Mouse (Mus musculus): ENCODE data around the gene Ints3. TPM values are rescaled to one million over a fixed set of nuclear protein-coding genes. Genes with fewer than 3 reads are reported as not detected.
A peak's percentile ranks its signal among the peaks of the same experiment; 100 is the strongest.

Ints3 gene
- polyA plus RNA-seq (2016; fragmentation: Nextera tagmentation; extraction: Ambion mirVana): 40.5 and 44.3 TPM in 2 replicates

DNA sequence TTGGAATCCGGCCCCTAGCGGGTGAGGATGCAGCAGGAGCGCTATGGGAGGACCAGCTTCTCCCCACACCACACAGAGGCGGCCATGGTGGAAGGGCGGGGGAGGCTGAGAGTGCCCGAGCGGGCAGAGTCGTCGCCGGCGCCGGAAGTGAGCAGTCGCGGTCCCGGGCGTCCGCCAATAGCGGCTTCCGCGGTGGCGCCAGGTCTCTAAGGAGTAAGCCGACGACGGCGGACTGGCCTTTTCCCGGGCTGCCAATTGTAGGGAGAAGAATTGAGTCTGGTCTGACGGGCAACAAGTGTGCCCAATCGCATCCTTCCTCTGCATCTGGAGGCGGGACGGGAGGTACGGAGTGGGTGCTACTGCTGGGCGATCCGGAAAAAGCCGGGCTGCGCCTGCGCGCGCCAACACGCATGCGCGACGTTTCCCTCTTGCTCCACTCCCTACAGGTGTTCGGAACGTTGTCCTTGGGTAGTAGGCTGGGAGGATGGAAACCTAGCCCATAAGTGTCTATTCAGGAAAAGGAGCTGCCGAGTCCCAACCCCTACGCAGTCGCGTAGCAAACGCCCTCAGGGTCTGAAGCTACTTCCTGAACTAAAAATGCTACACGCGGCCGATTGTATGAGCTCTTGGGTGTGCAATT lies at the start of gene Ints3:
Ints3 (minus strand) TSS at position 242 of the 640 bp plus-strand sequence.
- Histone ChIP-seq H3K4me2 (replicated peaks) (peak within 1 kb of the TSS; percentile 96), H3K4me3 (peak within 1 kb of the TSS; percentile 66), H3K27me3 (no peaks in the 10 kb centered on the region), H3K36me3 (no peaks in the 10 kb centered on the region), H3K4me1 (peaks cover 27% of the 10 kb centered on the region), H3K9ac (peak within 1 kb of the TSS; percentile 86), H3K27ac (peak within 1 kb of the TSS; percentile 94), H3K9me3 (replicated peaks) (no peaks in the 10 kb centered on the region)
- ATAC-seq (ENCODE audit: low FRiP score): peak; percentile 100
- 1% methylated on average over 52 of the region's 52 CpGs for WGBS

DNA sequence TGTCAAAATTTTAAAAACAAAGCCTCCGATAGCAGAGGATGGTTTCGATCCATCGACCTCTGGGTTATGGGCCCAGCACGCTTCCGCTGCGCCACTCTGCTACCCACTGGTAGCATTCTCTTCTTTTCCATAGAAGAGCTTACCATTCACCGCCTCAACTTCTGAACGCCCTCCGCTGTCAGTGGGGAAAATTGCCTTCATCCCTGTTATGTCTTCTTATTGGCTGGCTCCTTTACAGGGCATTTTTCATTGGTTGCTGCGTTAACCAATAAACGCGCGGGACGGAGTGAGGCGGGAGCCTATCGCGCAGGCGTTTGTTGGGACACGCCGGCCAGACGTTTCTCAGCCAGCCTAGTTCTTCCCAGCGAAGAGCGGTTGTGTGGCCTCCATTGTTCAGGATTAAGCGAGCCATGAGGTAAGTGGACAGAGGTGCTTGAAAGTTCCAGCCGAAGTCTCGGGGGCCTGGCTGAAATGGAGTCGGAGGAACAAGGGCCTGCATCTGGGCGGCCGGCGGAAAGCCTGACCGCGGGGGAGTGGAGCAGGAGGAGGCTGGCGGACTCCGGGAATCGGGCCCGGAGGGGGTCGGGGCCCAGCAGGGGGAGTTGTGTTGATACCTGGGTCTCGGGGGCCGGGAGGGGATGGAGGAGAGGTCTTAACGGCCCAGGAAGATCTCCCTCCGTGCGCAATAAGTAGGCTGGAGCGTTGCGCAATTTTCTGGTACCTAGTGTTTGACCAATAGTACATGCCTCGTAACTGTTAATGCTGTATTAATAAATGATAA lies 42.6 kb upstream of the Ints3 start, which contains the start of gene Ilf2:
Ilf2 (plus strand) TSS at position 296 of the 781 bp plus-strand sequence.
- H3K9ac ChIP-seq: peak within 1 kb of the TSS; percentile 86
- H3K4me1 ChIP-seq: peaks cover 7% of the 10 kb centered on the region
- peak within 1 kb of the TSS; percentile 84 for H3K4me2 ChIP-seq (replicated peaks)
- peaks cover 32% of the 10 kb centered on the region for H3K36me3 ChIP-seq
- H3K27ac ChIP-seq: peak within 1 kb of the TSS; percentile 89
- no peaks in the 10 kb centered on the region for H3K27me3 ChIP-seq
- no peaks in the 10 kb centered on the region for H3K9me3 ChIP-seq (replicated peaks)
- peak; percentile 99 for ATAC-seq (ENCODE audit: low FRiP score)
- under 1% methylated on average over 45 of the region's 45 CpGs for WGBS
- H3K4me3 ChIP-seq: peak within 1 kb of the TSS; percentile 73

DNA sequence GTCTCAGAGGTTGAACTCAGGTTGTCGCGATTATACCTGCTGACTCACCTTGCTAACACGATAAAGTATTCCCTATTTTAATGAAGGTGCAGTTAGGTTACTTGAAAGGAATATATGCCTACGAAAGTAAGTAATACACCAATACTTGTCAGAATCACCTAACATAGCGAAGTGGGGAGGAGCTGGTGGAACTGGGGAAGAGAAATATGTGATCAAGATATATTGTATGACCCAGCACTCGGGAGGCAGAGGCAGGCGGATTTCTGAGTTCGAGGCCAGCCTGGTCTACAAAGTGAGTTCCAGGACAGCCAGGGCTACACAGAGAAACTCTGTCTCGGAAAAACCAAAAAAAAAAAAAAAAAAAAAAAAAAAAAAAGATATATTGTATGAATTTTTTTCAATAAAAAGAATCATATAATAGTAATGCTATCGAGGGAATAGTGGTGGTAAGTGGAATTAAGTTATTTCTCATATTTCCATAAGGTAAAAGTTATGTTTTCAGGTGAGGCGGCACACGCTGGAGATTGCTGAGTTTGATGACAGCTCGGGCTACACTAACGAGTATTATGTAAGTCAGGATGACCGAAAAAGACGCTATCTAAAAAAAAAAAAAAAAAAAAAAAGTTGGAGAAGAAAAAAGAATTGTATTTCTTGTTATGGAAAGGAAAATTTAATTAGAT lies 41.9 kb upstream of the Ints3 start:
- no peak overlapping the region for H3K4me2 ChIP-seq (replicated peaks)
- peaks cover 7% of the 10 kb centered on the region for H3K4me1 ChIP-seq
- H3K27me3 ChIP-seq: no peaks in the 10 kb centered on the region
- H3K9me3 ChIP-seq (replicated peaks): no peaks in the 10 kb centered on the region
- H3K27ac ChIP-seq: no peak overlapping the region
- ATAC-seq (ENCODE audit: low FRiP score): peak; percentile 35
- peaks cover 25% of the 10 kb centered on the region for H3K36me3 ChIP-seq
- peak overlapping the region; percentile 17; the same call in 1 of the 2 replicates for H3K4me3 ChIP-seq
- H3K9ac ChIP-seq: no peak overlapping the region
- 44% methylated on average over 16 of the region's 16 CpGs for WGBS

DNA sequence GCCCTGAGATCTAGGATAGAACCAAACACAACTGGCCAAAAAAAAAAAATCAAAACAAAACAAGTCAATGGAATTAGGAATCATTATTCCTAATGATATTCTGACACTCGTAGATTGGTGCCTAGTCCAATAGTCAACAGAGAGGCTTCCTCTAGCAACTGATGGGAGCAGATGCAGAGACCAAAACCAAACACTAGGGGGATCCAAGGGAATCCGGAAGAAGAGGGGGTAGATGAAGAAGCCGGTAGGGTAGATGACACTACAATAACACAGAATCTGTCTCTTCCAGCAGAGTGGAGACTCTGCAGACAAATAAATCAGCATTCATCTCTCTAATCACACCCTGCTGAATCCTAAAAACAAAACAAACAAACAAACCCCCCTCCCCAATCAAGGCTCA lies 38.8 kb upstream of the Ints3 start:
- Histone ChIP-seq H3K36me3 (no peaks in the 10 kb centered on the region), H3K27ac (no peak overlapping the region), H3K4me3 (no peak overlapping the region), H3K4me1 (peaks cover 5% of the 10 kb centered on the region), H3K9me3 (replicated peaks) (no peaks in the 10 kb centered on the region), H3K9ac (no peak overlapping the region), H3K27me3 (no peaks in the 10 kb centered on the region), H3K4me2 (replicated peaks) (no peak overlapping the region)
- 31% methylated on average over 3 of the region's 3 CpGs for WGBS
- ATAC-seq (ENCODE audit: low FRiP score): no peak

DNA sequence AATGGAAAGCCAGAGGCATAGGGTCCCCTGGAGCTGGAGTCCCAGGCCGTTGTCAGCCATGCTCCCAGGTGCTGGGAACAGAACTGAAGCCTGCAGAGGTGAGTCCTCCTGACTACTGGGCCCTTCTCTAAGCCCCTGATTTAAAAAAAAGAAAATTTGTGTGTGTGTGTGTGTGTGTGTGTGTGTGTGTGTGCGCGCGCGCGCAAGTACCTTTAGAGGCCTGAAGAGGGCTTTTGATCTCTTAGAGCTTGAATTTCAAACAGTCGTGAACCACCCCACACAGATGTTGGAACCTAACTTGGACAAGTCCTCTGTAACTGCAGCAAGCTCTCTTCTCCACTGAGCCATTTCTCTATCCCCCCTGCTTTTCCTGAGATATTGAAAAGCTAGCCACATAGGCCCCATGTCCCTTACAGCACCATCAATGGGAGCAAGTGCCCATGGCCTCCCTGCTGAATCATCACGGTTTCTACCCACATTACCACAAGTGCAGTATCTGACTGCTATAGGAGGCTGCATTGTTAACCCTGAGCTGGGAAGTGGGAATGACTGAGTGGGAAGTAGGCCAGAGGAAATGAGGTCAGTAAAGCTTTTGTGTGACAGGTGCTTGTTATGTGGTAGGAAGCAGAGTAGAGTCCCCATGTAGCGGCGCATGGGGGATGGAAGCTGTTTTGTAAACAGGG lies 34.3 kb upstream of the Ints3 start:
- WGBS: 94% methylated on average over 10 of the region's 10 CpGs
- Histone ChIP-seq H3K9me3 (replicated peaks) (no peaks in the 10 kb centered on the region), H3K4me3 (no peak overlapping the region), H3K27ac (no peak overlapping the region), H3K27me3 (peaks cover 36% of the 10 kb centered on the region), H3K36me3 (no peaks in the 10 kb centered on the region), H3K9ac (no peak overlapping the region), H3K4me1 (peaks cover 12% of the 10 kb centered on the region), H3K4me2 (replicated peaks) (no peak overlapping the region)
- ATAC-seq (ENCODE audit: low FRiP score): no peak

DNA sequence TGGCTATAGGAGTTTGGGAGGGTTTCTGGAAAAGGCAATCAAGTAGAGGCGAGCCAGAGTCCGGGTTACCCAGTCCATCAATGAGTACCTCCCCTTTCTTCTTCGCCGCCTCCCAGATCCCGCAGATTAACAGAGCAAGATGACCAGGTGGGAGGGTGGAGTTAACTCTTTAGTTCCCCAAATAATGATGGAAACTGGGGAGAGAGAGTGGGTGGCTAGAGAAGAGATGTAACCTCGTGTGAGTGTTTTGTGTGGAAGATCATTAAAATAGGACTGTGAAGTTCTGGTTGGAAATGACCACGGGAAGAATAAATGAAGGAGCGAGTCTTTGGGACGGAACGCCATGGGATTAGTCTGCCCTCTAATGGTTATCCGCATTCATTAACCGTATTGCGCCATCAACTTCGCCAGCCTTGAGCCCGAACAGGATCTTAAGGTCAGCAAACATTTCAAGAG lies 32.9 kb upstream of the Ints3 start:
- H3K9me3 ChIP-seq (replicated peaks): no peaks in the 10 kb centered on the region
- H3K4me3 ChIP-seq: peak overlapping the region; percentile 48
- H3K27me3 ChIP-seq: peaks cover 49% of the 10 kb centered on the region
- H3K9ac ChIP-seq: peak overlapping the region; percentile 51
- WGBS: under 1% methylated on average over 15 of the region's 15 CpGs
- H3K36me3 ChIP-seq: no peaks in the 10 kb centered on the region
- H3K4me1 ChIP-seq: peaks cover 12% of the 10 kb centered on the region
- H3K27ac ChIP-seq: no peak overlapping the region
- H3K4me2 ChIP-seq (replicated peaks): peak overlapping the region; percentile 90
- ATAC-seq (ENCODE audit: low FRiP score): peak; percentile 55

DNA sequence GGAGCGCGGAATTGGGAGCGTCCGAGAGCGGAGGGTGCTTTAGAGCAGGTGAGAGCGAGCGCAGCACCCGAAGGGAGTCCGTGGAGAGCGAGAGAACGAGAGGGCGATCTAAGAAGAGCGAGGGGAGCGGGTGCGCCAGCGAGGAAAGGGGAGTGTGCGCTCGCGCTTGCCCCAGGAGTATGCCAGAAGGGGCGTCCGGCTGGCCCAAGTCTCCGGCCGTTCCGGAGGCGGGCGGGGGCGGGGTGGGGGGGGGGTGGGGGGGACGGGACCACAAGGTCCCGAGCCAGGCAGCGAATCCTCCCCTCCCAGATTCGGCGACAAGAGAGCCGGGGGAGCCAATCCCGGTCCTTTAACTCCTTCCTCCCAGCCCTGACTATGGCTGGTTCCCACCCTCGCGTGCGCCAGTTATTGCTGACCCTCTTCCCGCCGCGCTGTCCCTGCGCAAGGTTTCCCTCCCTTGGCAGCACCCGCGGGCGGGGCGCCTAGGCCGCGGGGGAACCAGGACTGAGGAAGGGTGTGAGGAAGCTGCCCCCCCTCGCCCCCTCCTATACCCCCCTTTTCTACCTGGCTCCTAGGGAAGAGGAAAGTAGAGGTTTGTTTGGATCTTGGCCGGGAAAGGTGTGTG lies 32.4 kb upstream of the Ints3 start, which contains the start of gene Npr1:
Npr1 (minus strand) TSS at position 181 of the 625 bp plus-strand sequence.
- peak; percentile 71 for ATAC-seq (ENCODE audit: low FRiP score)
- no peaks in the 10 kb centered on the region for H3K36me3 ChIP-seq
- peak within 1 kb of the TSS; percentile 51 for H3K9ac ChIP-seq
- peaks cover 54% of the 10 kb centered on the region for H3K27me3 ChIP-seq
- peaks cover 12% of the 10 kb centered on the region for H3K4me1 ChIP-seq
- peak within 1 kb of the TSS; percentile 90 for H3K4me2 ChIP-seq (replicated peaks)
- no peak within 1 kb of the TSS for H3K27ac ChIP-seq
- no peaks in the 10 kb centered on the region for H3K9me3 ChIP-seq (replicated peaks)
- WGBS: under 1% methylated on average over 35 of the region's 49 CpGs
- H3K4me3 ChIP-seq: peak within 1 kb of the TSS; percentile 48

DNA sequence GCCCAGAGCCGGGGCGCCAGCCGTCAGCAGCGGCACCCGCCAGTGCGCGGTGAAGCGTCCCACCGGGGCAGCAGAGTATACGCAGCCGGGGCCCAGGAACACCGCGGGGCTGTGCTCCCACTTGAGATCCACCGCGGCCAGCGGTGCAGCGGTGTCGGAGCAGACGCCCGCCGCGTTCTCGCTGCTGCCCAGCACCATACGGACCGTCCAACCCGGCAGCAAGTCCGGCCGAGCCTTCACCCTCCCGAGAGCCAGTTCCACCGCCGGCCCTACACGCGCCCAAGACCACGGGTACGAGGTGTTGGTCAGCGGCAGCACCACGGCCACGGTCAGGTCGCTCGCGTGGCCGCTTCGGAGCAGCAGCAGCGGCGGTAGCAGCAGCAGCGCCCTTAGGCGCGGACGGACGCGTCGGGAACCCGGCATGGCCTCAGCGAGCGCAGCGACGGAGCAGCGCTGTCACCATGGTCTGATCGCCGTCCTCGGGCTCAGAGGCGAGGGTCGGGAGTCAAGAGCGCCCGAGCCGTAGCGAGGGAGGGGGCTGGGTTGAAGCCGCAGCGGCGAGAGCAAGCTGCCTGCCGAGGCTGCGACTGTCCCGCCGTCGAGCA lies 31.8 kb upstream of the Ints3 start:
- H3K4me3 ChIP-seq: peak overlapping the region; percentile 48
- peak; percentile 50 for ATAC-seq (ENCODE audit: low FRiP score)
- peak overlapping the region; percentile 90 for H3K4me2 ChIP-seq (replicated peaks)
- peaks cover 56% of the 10 kb centered on the region for H3K27me3 ChIP-seq
- no peaks in the 10 kb centered on the region for H3K9me3 ChIP-seq (replicated peaks)
- H3K9ac ChIP-seq: peak overlapping the region; percentile 51
- H3K4me1 ChIP-seq: peaks cover 12% of the 10 kb centered on the region
- H3K36me3 ChIP-seq: no peaks in the 10 kb centered on the region
- WGBS: 2% methylated on average over 74 of the region's 75 CpGs
- H3K27ac ChIP-seq: no peak overlapping the region

DNA sequence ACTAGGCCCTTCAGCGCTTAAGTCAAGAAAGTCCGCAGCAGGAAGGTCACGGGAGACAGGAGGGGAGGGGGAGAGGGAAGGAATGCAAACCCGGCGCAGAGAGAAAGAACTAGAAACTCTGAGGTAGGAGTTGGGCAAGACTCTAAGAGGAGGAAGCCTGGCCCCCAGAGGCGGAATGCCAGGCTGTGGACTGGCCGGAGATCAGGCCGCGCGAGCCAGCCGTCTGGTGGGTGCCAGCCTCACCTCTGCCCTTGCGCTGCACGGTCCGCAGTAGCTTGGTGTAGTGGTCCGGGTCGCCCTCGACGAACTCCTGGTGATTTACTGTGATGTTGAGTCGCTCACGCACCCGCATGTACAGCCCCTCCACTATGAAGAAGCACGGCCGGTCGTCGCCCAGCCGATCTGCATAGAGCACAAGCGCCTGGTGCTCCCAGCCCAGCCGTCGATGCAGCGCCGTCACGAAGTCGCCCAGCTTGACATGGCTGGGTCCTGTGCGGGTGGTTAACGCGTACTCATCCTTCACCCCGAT lies 31.2 kb upstream of the Ints3 start:
- Histone ChIP-seq H3K4me1 (peaks cover 12% of the 10 kb centered on the region), H3K4me2 (replicated peaks) (peak overlapping the region; percentile 90), H3K27ac (no peak overlapping the region), H3K4me3 (peak overlapping the region; percentile 48), H3K36me3 (no peaks in the 10 kb centered on the region), H3K9me3 (replicated peaks) (no peaks in the 10 kb centered on the region), H3K9ac (no peak overlapping the region), H3K27me3 (peaks cover 56% of the 10 kb centered on the region)
- no peak; the same call in 1 of the 2 replicates for ATAC-seq (ENCODE audit: low FRiP score)
- 9% methylated on average over 37 of the region's 37 CpGs for WGBS

DNA sequence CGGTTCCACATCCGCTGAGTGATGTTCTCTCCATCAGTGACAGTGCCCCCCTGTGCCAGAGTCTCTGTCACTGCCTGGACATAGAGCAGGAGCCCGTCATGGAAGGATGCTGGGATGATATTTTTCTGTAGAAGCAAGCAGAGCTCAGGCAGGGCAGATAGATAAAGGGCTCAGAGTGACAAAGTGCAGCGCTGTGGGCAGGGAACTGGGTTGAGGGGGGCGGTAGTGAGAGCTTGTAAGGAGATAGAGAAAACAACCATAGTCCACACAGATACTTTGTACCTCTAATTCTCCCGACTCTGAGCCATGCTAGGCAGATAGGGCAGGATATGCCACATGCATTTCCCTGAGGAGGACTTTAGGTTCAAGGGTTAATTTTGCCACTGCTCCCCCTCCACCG lies 29.2 kb upstream of the Ints3 start:
- H3K27ac ChIP-seq: no peak overlapping the region
- ATAC-seq (ENCODE audit: low FRiP score): no peak
- H3K9me3 ChIP-seq (replicated peaks): no peaks in the 10 kb centered on the region
- H3K4me3 ChIP-seq: no peak overlapping the region
- H3K9ac ChIP-seq: no peak overlapping the region
- H3K27me3 ChIP-seq: peaks cover 56% of the 10 kb centered on the region
- WGBS: 30% methylated on average over 7 of the region's 7 CpGs
- no peaks in the 10 kb centered on the region for H3K36me3 ChIP-seq
- no peak overlapping the region for H3K4me2 ChIP-seq (replicated peaks)
- peaks cover 12% of the 10 kb centered on the region for H3K4me1 ChIP-seq

DNA sequence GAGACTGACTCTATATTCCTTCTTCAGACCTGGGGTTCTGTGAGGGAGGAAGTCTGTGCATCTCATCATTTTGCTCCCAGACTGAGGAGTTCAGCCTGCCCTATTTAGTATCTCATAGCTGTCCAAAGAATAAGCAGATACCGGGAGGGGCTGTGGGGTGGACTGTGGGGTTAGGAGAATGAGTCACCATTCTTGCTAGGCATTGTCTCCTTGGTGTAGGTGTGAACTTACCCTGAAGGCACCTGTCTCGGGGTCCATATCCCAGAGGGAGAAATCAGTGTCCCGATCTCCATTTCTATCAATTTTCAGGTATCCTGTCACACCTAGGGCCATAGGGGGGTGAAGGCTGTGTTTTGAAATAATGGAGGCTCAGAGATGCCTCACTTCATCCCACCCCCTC lies 28.5 kb upstream of the Ints3 start:
- Histone ChIP-seq H3K27ac (no peak overlapping the region), H3K4me3 (no peak overlapping the region), H3K4me2 (replicated peaks) (no peak overlapping the region), H3K27me3 (peaks cover 56% of the 10 kb centered on the region), H3K9me3 (replicated peaks) (no peaks in the 10 kb centered on the region), H3K36me3 (no peaks in the 10 kb centered on the region), H3K4me1 (peaks cover 12% of the 10 kb centered on the region), H3K9ac (no peak overlapping the region)
- WGBS: 90% methylated on average over 3 of the region's 3 CpGs
- ATAC-seq (ENCODE audit: low FRiP score): no peak

Measured in hindbrain, embryonic 12.5 days (tissue).